Mouse (Mus musculus) urinary bladder, postnatal 14 days (tissue): ENCODE results near the gene Rxra.

Experiments used
- DNase-seq: peaks from one replicate; pipeline ENCODE4 v3.0.0; 2021; ENCODE audit warnings: low spot score

Gene Rxra

DNA sequence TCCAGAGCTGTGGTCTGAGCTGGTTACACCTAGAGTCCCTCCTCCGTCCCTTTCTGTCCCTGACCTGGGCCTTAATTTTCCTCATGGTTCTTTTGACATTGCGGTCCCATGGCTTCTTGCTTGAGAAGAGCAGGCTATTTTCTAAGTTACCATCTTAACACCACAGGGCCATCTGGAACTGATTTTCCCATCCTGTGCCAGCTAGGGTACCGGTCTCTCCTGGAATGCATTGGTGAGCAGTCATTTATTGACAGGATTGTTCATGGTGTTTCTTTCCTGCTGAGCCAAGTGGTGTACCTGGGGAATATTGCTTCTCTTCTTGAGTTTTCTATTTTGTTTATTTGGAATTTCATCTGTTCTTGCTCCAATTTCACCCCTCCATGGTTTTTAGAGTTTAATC lies 131.4 kb downstream of the Rxra start:
- DNase-seq = no peak

DNA sequence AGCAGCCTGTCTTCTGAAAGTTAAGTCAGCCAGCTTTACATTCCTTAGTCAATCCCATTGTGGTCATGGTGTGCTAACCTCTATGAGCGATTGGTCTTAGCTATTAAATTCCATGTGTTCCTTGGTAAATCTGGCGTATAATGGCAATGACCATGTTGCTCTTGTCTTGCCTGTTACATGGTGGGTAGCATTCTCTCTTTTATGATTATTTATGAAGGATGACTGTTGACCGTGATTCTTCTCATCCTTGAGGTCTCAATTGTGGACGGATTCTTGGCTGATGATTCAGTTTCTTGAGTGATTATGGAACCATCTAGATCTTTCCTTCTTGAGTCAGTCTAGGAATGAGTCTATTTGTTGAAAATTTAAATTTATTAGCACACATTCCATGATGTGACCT lies 133.7 kb downstream of the Rxra start:
- no peak for DNase-seq
